Mouse (Mus musculus) lung, postnatal 14 days (tissue): ENCODE measurements at regions not wholly inside any gene's neighbourhood (a gene's known extent, or its start where the extent isn't known, plus 50 kb on each side); places are given as distances from the start of the nearest gene placed in this dataset.

Source experiments
- DNase-seq: peaks from one replicate; pipeline ENCODE4 v3.0.0; 2021

DNA sequence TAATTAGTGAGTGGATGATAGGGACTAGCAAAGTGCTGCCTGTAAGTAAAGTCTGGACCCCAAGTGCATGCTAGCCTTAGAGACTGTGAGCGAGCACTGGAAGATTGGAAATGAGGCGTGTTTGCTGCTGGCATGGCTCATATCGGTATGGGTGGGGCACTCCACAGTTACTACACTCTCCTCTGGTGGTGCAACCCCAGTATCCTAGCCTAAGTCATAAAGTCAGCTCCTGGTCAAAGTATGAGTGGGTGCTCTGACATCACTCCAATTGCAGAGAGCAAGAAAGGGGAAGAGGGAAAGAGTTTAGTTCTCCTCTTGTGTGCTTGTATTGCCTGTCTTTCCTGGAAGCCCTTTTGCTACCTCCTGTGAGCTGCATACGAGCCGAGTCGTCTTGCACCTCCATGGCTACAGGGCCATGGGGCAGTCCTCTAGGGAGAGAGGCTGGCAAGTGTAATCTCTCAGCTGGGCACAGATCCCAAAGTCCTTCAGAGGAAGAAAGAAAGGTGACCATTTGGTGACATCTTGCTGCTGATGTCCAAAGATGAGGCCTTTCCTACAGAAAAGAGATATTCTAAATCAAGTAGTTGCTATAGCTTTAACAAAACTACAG, 281.2 kb upstream of the Id2 start:
- DNase-seq: no peak

DNA sequence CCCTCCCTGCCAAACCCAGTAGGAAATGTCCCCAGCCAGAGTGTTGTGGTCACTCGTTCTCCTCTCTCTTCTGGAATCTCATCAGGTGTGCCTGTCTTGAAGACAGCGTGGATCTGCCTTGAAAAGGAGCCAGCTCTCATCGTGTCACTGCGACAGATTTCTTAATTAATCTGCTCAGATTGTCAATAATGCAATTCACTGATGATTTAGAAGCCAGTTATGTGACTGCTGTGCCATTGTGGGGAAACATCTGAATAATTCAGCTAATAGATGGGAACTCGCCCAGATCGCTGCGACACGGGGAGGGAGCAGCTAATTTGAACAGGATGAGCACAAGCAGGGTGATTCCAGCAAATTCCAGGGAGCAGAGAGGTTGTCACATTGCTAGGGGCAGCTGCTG, 279.5 kb upstream of the Id2 start:
- no peak for DNase-seq

DNA sequence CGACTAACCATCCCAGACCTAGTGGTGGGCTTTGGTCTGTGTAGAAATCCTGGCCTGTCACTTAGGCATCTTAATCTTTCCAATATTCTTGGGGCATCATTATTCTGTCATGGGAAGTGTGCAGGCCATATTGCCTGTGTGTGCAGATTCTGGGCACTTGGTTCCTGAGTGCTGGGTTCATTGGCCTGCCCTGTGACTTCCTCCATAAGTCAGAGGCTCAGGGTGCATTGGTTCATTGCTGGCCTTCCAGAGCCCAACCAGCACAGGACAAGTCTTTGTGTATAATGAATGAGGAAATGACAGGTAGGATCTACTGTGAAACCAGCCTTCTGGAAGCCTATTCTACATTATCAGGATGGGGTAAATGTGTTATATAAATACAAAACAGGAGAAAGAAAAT, 270.6 kb upstream of the Id2 start:
- DNase-seq: no peak

DNA sequence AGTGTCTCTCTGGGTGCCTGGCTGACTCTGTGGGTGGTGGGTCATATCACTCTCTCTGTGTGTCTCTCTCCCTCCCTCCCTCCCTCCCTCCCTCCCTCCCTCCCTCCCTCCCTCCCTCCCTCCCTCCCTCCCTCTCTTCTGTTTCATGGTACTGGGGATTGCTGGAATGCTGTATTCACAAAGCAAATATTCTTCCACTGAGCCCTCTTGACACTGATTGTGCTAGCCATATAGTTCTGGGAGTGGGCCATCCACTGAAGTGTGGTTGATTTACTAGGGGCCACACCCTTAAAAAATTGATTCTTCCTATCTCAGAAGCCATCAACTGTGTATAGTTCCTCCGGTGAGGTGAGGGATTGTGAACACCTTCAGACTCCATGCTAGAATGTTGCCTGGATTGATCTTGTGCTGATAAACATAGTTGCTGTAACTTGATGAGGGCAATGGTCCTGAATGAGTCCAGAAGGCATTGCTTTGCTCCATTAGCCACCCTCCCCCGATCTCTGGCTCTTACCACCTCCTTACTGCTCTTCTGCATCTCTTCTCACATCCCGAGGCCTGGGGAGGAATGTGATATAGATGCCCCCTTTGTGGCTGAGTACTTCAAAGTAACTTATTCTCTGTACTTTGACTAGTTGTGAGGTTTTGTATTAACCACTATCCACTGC, 268.8 kb upstream of the Id2 start:
- DNase-seq: no peak

DNA sequence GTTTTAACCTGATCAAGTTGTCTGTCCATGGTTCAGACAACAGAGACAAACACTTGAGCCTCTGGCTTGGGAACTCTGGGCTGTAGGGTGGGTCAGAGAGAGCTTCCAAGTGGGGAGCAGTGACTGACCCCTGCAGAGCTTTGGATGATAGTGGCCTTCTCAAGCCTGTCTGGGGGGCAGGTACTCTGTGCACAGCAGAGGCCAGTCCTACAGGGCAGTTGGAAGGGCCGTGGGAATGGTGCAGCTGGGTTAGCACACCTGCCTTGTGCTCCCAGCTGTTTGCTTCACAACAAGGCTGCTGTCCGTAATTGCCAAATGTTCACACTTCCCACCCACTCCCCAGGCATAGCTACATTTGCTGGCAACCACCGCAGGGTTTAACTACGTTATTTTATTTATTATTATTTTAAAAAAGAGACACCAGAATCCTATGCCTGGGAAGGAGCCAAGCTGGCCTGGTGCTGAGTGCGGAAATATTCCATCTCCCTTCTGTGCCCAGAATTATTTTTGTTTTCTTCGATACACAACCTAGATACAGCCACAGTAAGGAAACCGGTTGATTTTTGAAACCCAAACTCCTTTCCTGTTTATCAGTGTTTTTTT, 268.1 kb upstream of the Id2 start:
- no peak for DNase-seq

DNA sequence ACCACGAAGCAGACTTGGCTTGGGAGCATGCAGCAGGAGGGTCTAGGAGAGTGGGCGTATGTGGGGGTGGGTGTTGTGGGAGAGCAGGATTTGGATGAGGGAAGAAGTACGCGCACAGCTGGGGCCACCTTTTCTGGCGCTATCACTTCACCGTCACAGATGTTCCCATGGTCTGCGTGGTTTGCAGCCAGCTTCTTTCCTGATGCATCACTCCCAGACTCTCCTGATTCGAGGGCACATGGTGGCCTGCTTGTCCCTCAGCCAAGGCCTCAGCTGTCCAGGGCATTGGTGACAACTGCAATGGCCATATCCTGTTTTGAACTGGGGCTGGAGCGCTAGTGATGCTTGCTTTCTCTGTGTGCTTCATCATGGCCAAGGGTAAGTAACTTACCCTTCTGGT, 266.9 kb upstream of the Id2 start:
- DNase-seq: no peak

DNA sequence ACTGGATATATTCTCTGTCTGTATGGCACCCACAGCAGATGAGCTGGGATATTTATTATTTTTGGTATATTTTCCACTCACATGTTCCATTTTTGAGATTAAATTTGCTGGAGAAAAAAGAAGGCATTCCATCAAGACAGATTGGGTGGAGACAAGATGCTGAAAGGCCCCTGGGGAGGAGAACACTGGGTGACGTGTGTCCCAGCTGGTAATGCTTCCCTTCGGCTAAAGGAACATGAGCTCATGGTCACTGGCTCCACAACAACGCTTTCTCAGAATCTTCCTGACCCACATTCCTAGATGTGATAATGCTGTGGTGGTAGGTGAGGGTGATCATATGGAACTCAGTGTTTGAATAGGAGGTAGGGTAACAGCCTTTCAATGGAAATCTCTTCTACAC, 266.4 kb upstream of the Id2 start:
- DNase-seq: no peak

DNA sequence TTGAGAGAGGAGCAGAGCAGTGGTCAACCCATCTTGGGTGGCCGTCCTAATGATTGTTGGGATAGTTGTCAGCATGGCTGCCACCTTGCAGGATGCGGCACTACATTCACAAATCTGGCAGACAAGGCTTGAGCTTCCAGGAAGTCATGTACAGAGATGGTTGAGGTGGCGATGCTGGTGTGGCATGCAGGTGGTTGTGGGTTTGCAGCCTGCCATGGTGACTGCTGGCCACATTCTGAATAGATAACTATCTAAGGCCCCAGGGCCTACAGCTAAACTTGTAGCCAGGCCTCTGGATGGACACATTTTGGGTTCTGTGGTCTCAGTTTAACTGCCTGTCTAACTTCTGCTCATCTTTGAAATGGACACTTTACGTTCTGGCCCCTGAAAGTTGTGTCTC, 265.8 kb upstream of the Id2 start:
- no peak for DNase-seq

DNA sequence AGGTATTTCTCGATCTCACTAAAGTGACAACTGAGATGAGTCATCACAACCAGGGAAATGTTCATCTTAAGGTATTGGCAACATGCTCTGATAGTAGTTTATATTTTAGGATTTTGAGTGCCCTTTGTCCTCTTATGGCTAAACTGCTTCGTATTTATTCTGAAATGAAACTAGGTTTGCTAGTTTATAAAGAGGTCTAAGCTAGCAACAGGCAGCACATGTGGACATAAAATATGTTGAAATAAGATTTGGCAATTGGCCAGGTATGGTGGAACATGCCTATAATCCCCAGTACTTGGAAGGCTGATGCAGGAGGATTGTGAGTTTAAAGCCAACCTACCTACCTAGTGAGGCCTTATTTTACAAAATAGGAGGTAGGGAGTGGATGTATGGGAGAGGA, 263.8 kb upstream of the Id2 start:
- DNase-seq: no peak

DNA sequence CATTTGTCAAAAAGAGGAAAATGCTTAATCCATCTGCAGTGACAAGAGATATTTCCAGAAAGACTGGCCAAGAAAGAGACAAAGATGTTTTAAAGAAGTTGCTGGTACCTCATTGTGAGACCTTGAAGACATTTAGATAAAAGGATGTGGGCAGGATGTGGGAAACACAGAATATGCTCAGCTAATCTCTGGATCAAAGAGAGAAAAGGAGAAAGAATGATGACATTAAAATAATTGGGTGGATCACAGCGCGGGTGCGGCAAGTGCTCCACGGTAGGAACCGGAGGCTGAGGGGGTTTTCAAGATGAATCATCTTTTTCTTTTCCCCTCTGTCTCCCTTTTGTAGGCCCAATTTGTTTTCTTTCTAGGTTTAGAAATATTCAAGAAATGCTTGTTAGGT, 263.0 kb upstream of the Id2 start:
- no peak for DNase-seq

DNA sequence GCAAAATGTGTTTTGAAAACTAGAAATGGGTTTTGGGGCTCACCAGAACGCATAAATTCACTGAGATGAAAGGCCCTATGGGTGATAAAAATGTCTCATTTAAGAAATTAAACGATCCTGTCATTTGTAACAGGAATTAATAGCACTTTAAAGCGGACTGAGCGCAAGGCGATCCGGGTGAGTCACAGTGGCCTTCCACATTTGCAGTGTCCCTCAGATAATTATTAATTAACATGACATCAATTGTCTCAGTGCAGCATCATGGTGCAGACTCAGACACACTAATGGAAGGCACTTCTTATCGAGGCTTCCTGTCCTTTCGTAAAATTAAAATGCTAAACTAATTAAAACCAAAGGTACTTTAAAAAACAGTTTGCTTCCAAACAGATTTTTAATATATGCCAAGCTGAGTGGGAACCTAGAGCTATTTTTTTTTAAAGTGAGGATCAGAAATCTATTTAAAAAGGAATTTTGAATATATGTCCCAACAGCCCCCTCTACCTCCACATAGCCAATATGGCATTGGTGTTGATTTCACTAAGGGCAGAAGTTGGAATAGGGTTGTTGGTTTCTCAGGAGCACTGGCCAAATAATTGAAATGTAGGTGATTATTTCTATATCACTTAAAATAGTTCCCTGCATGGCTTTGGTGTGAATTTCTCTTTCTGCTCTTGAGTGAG, 262.0 kb upstream of the Id2 start:
- DNase-seq: no peak

DNA sequence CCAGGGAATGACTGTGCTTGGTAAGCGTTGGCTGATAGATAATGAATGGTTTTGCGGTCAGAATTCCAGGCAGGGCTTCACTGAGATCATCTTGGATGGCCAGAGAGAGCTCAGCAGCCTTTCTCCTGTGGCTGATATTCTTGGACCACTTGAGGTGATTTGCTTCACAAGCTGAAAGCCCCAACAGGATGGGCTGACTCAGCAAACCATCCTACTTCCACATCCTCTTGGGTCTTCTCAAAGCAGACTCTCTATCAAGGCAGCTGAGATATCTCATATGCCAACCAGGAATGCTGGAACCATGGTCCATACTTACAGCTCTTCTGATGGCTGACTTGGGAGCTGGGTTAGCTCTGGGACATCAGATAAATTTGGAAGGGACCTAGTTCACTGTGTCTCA, 259.8 kb upstream of the Id2 start:
- DNase-seq: no peak

DNA sequence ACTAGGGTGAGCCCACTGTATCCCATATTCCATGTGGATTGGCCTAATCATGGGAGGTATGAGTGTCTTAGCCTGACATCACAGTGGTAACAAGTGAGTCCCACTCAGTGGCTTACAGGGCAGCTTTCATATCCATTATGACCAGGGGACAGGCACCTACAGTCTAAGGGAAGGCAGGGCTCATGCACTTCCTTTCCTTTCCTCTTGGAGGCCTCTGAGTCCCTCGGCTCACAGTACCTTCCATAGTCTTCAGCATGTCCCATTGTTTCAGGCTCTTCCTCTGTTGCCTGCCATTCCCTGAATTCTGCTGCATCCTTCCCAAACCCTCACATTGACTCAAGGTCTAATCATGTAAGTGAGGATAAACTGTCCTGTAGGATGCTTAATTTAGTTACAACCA, 258.3 kb upstream of the Id2 start:
- no peak for DNase-seq

DNA sequence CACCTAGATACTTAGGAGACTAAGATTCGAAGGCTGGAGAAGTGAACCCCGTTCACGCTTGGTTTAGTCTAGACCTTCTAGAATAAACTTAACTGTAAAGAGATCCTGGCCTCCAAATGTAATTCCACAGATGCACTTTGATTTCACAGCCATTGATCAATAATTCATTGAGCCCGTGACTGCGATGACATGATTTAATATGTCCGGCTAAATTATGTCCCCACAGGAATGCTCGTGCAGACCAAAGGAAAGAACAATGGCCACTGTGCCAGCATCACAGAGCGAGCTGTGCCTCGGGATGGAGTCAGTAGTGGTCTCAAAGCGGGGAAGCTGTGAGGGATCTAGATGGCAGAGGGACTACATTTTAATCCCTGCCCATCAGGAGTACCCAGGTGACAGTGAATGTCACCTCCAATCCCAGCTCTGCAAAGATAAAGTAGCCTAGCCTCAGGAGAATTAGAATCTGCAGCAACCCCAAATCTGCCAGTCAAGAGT, 256.5 kb upstream of the Id2 start:
- no peak for DNase-seq

DNA sequence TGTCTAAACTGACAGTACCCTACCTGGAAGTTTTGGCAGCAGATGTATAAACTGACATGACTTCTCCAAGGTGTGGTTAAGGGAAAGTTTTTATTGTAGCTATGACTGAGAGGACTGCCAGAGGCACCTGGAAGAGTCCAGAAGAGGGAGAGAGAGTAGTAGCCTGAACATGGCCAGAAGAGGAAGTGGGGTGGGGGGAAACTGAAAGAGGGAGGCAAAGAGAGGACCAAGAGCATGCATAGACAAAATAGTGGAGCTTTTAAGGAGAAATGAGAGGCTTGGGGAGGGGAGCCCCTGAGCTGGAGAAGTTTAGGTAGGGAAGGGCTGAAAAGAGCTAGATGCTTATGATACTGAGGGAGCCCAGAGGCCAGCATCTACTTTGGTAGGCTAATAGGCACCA, 255.2 kb upstream of the Id2 start:
- no peak for DNase-seq

DNA sequence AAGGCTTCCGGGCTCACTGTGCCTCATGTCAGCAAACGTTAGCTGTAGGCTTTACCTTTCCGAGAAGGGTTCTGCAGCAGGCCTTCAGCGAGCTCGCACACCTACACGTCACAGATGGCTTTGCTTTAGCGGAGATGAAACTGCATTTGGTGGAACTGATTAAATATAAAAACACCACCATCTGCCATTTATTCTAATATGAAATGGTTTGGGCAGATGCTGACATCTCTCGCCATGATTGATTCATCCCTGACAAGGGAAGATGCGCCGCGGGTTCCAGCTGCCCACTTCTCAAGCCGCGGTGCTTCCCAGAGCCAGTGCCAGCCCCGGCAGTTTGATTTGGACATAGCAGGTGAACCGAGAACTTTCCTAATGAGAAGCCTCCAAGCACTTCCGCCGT, 247.4 kb upstream of the Id2 start:
- DNase-seq: no peak

DNA sequence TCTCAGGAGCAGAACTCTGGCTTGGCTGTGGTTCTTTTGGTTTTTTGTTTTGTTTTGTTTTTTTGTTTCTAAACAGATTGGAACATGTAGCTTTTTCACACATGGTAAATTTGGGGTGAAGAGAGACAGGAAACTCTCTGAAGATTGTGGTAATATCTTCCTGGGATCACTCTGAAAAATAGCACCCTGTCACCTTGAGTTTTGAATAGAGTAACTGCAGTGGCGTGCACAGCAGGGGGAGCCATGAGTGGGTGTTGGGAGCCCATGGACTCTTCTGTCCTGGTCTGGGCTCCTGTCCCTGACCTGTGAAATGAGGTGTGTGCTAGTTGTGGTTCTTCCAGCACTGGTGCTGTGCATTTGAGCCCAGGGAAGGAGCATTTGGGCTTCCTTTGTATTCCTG, 241.8 kb upstream of the Id2 start:
- DNase-seq: no peak

DNA sequence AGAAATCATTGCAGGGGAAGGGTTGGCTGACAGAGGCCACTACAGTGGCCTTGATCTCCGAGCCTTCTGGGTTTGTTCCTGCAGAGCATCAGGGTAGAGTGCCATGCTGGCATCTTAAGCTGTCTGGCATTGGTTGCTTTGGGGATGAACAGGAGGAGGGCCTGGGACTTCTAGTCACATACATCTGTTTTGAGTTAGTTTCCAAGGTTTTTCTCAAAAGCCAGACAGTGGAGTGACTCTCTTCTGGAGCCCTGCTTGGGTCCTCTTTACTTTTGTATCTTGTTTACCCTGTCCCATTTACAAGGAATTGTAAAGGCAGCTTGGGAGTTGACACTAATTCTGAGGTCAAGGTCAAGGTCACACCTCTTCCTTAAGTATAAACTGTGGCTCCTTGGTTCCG, 239.0 kb upstream of the Id2 start:
- DNase-seq: no peak

DNA sequence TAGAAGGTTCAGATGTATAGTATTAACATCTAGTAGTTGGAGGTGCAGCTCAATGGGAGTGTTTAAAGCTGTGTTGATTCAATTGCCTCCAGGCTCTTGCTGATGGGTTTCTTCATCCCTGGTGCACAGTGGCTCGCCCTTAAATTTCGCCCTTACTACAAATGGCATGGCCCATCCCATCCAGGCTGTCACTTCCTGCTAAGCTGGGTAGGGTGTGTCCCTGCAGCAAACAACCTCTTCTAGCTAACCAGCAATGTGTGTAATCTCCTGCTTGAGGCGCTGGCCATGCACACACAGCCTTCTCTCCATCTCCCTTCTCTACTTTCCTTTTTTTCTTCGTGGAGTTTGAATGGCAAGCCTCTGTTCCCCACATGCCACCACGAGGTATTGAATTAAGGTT, 238.1 kb upstream of the Id2 start:
- DNase-seq: no peak

DNA sequence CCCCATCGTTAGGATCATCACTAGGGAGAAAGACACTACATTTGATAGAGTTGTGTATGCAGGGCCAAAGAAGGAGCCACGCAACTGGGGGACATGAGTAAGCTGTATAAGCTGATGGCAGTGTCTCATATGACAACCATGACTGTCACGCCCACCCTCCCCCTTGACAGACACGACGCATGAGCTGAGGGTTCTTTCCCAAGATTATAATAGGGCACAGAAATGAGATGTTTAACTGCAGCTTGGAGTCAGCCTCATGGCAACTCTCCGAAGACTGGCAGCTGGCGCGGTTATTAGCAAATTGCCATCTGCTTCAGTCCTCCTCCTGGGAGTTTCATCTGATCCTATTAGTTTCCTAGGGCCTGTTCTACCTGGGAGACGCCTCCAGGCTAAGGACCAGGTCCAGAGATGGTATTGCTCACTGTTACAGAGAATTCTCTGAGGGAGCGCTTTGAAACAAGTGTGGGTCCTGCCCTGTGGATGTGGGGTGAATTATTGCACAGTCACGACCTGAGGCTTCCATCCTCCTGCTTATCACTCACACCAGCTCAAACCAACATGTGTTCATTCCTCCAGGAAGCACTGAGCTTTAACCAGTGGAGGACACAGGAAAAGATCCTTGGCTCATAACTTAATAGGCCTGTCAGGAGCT, 235.6 kb upstream of the Id2 start:
- DNase-seq: no peak

DNA sequence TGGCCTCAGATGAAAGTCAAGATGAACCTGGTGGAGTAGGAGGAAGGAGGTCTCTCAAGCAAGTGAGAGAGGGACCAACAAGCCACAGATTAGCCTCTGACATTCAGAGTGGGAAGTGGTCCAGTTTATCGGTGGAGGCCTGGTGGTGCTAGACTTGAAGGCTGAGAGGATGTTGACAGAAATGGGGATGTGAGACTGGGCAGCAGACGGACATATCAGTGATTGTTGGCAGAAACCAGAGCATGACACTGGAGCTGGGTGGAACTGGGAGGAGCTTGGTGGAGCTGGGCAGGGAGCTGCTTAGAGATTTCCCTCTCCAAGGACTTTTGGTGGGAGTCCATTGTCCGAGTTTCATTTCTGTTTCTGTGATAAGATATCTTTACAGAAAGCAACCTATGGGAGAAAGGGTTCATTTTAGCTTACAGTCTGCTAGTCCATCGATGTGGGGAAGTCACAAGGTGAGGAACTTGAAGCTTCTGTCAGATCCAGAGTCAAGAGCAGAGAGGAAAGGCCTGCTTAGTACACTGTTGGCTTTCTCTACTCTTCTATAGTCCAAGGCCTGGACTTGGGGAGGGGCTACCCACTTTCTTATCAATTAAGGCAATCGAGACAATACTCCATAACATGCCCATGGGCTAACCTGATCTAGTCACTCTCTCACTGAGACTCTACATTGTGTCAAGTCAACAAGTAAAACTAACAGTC, 233.2 kb upstream of the Id2 start:
- DNase-seq: peak; percentile 46

DNA sequence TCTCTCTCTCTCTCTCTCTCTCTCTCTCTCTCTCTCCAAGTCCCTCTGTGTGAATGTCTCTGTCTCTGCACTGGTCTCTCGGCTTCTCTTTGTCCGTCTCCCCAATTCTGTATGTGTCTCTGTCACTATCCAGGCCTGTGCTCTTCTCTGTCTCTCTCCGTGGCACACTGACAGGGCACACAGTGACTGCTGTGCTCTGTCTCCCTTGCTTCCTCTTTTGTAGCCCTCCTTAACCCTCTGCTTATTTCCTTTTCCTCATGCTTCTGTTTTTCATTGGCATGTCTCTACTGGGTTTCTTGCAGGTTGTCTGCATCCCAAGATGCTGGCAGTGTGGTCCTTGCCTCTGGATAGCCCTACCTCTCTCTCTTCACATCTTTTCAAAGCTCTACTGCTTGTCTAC, 229.0 kb upstream of the Id2 start:
- DNase-seq: no peak

DNA sequence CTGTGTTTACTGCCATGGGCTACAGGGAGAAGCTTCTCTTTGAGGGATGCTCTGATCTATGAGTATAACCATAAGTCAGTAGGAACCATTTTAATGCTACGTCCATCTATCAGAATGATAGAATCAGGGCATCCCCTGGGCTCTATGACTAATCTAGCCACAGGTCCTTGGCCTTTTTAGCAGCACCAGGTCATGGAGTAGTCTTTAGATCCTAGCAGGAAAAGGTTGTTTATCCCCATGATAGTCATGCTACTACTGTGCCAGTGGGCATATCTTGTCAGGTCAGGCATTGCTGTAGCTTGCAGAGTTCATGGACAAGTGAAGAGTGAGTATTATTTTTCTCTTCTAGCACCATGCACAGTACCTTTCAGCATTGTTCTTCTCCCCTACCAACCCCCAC, 226.2 kb upstream of the Id2 start:
- DNase-seq: no peak
